Mouse (Mus musculus): ENCODE results near the gene Arhgap1. TPM values are rescaled to one million over a fixed set of nuclear protein-coding genes. Genes with fewer than 3 reads are reported as not detected.

Arhgap1 gene
- total RNA-seq, 2 experiments from 2014 or later, result 53.8 to 70.9 TPM

- no peak for DNase-seq
Observed at GRCm38 (mm10) chr2:91696225-91696590, 46.5 kb downstream of the Arhgap1 start.

- no peak for DNase-seq
Observed at GRCm38 (mm10) chr2:91699225-91699624, 49.6 kb downstream of the Arhgap1 start.

GRCm38 (mm10) chr2:91701366-91701765 lies 51.7 kb downstream of the Arhgap1 start:
- no peak for DNase-seq

- no peak for DNase-seq
Observed at GRCm38 (mm10) chr2:91705736-91706135, 56.1 kb downstream of the Arhgap1 start.

- no peak for DNase-seq
Observed at GRCm38 (mm10) chr2:91706456-91706855, 56.8 kb downstream of the Arhgap1 start.

GRCm38 (mm10) chr2:91708361-91708760 lies 58.7 kb downstream of the Arhgap1 start:
- DNase-seq, result no peak

- peak; percentile 96 for DNase-seq
Observed at GRCm38 (mm10) chr2:91710272-91711234, 60.9 kb downstream of the Arhgap1 start, which contains the start of the genes Atg13 and Harbi1. Gene Atg13 (minus strand): TSS chr2:91710576. Gene Harbi1 (plus strand): TSS chr2:91710852.

GRCm38 (mm10) chr2:91711256-91711925 lies 61.7 kb downstream of the Arhgap1 start:
- no peak for DNase-seq

GRCm38 (mm10) chr2:91714921-91715320 lies 65.3 kb downstream of the Arhgap1 start:
- DNase-seq, result no peak

- no peak for DNase-seq
Observed at GRCm38 (mm10) chr2:91718276-91718675, 68.6 kb downstream of the Arhgap1 start.

Other genes with a start within 250 kb of the Arhgap1 start
- 10 to 100 TPM; 15.2 to 17.6 TPM for gene 1110051M20Rik, start 205.2 kb upstream of the Arhgap1 start, total RNA-seq (2021)
- gene Lrp4, start 192.3 kb upstream of the Arhgap1 start, total RNA-seq (2021), result 1 to 10 TPM; 7.0 to 8.3 TPM
- 10 to 100 TPM; 44.4 to 51.3 TPM for gene Ckap5, start 123.1 kb upstream of the Arhgap1 start, total RNA-seq (2021)
- 100 to 1,000 TPM; 156 to 377 TPM for gene F2, start 13.4 kb upstream of the Arhgap1 start, total RNA-seq (2021)
- gene Zfp408, start 69 bp upstream of the Arhgap1 start, total RNA-seq (2021), result 10 to 100 TPM; 13.2 to 16.9 TPM
- 10 to 100 TPM; 41.3 to 42.0 TPM for gene Atg13, start 60.7 kb downstream of the Arhgap1 start, total RNA-seq (2021)
- gene Harbi1, start 61.0 kb downstream of the Arhgap1 start, total RNA-seq (2021), result 1 to 10 TPM; 7.3 to 9.8 TPM
- 10 to 100 TPM; 24.4 to 30.9 TPM for gene Ambra1, start 80.3 kb downstream of the Arhgap1 start, total RNA-seq (2021)

Data from adrenal gland, postnatal 10 days (tissue).